Mouse (Mus musculus) B cell, adult 2 months (primary cell): ENCODE measurements around the gene Prkg1.

Experiments used
- DNase-seq, 2 experiments: peaks; one replicate each; pipeline ENCODE4 v3.0.0; 2022

Prkg1 gene

DNA sequence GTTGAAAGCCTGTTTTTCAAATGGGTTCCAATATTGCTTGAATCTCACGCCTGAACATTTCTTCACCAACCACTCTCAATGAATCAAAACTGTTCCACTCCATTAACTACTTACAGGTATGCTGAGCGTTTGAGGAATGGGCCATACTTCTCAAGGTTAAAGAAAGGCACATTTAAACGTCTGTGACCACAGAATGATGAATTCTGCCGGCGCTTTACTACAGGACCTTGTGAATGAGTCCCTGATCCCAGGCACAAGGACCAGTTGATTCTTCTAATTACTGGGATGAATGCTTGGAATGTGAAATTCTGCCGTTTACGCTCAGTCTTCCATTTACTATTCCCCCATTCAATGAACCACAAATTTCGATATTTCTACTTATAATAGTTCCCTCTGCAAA, 632.2 kb downstream of the Prkg1 start:
- no peak for DNase-seq

DNA sequence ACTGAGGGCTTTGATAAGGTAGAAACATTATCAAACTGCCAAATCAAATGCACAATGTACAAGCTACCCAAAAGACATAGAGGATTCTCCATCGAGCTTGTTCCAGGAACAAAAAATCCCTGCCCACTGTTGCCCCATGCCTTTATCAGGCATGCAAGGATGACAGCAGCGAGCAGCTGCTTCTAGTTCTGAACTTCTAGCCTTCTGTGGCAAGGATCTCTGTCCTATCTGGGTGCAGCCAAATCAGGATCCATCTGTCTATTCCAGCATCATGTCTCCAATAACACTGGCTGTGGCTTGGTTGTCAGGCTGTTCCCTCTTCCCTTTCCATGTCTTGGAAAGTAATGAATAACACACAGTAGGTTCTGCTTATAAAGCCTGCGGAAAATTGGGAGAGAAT, 640.2 kb downstream of the Prkg1 start:
- no peak for DNase-seq

DNA sequence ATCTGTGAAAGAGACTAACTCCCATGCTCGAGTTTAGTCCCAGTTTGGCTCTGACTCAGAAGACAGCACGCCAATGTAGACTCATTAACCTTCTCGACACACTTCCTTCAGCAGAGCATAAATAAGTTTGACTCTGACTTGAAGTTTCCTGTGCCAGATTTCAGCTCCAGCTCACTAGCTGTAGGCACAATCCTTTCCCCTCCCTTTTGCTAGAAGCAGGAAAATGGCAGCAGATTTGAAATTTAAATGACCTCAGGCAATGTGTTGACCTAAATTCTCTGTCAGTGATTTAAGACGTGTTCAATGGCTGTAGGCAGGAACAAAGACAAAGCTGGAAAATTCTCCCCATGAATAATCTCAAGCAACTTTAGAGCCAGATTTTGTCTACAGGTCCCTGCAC, 650.1 kb downstream of the Prkg1 start:
- no peak for DNase-seq

DNA sequence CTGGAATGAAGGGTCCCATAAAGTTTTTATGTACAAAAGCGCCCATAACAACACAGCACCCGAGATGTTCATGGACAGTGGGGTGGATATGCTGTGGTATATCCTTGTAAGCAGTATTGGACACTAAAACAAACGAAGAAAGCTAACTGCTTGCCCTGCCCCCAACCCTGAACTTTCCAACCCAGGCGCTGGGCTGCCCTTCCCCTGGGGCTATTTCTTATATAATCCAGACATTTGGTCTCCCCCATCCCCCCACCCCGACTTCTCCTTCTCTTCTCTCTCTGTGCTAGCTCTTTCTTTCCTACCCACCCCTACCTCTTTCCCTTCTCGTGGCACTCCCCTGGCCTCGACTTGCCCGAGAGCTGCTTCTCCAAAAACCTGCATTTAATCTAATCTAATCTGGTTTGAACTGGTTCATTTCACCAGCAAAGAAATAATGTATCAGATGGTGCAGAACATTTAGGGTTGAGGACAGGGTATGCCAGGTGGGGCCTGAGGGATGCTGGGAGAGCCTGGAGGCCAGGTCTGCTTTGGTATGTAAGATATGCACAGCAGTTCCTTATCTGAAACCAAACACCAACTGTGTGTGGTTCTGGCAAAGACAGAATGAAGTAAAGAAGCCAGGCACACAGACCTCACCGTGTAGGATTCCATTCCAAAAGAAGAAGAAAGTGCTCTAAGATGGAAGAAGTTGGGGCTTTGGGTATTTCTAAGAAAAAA, 657.8 kb downstream of the Prkg1 start:
- no peak for DNase-seq

DNA sequence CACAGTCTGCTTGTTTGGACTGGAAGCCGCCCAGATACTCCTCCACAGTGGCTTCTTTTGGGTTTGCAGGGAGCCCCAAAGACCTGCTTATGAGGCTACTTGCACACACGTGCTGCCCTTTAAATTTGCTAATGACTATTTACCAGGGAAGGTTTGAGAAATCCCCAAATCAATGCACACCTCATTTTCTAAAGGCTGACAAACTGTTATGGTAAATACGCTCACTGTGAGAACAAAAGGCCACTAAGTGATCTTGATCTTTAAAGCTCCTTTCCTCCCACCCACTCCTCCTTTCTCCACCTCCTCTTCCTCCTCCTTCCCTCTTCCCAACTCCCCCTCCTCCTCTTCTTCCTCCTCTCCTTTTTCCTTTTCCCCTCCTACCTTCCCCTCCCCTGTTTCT, 658.8 kb downstream of the Prkg1 start:
- no peak for DNase-seq

DNA sequence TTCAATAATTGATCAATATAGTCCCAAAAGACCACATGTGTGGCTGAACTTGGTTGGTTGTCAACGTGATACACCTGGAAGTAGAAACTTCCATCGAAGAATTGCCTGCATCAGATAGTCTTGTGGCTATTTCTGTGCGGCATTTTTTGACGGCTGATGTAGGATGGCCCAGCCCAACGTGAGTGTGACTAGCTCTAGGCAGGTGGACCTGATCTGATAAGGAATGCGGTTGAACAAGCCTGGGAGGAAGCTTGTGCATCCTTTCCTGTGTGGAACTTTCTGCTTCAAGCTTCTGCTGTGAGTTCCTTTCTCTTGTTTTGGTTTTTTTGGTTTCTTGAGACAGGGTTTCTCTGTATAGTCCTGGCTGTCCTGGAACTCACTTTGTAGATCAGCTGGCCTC, 660.1 kb downstream of the Prkg1 start:
- no peak for DNase-seq

DNA sequence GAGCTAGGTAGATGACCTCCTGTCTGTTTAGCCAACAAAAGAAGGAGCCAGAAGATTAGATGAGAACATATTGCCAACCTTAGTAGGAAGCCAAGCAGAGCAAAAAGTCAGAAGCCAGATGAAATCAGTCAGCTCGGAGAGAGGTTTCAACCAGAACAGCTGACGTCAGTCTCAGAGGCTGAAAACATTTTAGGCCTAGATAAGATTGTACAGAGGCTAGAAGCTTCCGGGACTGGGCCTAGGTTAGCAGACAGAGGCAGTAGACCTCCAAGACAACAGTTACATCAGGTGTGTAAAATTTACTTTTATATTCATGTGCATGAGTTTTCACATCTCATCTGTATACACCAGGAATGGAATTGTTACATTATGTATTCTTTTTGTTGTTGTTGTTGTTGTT, 665.5 kb downstream of the Prkg1 start:
- no peak for DNase-seq

DNA sequence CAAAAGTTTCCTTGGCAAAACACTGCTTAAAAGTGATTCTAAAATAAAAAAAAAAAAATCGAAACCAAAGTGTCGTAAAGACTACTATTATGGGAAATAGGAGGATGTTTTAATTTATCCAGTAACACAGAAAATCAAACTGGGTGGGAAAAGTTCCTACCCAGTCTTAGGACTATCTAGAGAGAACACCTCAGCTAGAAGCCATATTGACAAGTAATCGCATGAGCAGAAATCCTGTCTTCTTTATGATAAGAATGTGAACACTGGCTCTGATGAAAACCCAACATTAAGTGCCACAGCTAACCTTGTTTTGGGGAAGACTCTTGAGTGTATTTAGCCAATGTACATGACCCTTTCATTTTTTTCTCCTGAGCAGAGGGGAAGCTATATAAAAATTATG, 667.0 kb downstream of the Prkg1 start:
- no peak for DNase-seq

DNA sequence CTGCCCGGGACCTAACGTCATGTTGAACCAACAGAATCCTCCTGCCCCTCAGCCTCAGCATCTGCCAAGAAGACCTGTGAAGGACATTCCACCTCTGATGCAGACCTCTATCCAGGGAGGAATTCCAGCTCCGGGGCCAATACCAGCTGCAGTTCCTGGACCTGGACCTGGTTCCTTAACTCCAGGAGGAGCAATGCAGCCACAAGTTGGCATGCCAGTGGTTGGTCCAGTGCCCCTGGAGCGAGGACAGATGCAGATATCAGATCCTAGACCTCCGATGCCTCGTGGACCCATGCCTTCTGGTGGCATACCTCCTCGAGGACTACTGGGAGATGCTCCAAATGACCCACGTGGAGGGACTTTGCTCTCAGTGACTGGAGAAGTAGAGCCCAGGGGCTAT, 681.1 kb downstream of the Prkg1 start:
- peak in 1 of 2 experiments; percentile 2 for DNase-seq

DNA sequence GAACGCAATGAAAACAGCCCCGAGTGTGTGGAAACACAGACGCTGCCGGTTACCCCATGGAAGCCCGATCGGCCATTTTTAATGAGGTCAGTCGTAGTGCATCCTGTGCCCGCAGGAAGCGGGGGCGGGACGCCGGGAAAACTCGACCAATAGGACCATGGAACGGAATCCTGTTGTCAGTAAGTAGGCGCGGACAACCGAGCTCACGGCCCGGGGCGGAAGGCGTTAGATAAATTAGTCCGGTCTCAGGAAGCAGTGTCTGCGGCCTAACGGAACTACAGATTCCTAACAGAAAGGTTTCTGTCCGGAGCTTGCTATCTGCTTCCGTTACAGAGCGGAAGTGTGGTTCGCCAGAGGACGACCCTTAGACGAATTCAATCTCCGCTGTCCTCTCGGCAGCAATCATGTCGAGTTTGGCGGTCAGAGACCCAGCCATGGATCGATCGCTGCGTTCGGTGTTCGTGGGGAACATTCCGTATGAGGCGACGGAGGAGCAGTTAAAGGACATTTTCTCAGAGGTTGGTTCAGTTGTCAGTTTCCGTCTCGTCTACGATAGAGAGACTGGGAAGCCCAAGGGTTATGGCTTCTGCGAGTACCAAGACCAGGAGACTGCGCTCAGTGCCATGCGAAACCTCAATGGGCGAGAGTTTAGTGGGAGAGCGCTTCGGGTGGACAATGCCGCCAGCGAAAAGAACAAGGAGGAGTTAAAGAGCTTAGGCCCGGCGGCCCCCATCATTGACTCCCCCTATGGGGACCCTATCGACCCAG, 682.0 kb downstream of the Prkg1 start, which contains the start of gene Cstf2t:
Cstf2t (plus strand) TSS at position 176 of the 768 bp plus-strand sequence.
- peak; percentile 98 to 99 for DNase-seq

DNA sequence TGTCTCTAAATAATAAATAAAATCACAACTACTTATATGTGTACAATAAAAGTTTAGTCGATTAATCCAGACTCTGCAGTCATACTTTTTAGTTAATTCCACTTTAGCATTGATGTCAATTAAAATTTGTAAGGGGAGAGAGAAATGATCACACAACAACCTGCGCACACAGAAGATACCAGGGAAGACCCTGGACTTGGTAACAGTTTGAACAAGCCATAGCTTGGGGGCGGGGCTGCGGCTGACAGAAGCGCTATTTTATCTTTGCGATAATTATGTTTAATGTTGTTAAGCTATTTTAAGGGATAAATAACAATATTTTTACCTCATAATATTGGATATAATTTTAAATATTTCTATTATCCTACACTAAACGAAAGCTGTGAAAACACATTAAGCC, 682.6 kb downstream of the Prkg1 start:
- no peak for DNase-seq

DNA sequence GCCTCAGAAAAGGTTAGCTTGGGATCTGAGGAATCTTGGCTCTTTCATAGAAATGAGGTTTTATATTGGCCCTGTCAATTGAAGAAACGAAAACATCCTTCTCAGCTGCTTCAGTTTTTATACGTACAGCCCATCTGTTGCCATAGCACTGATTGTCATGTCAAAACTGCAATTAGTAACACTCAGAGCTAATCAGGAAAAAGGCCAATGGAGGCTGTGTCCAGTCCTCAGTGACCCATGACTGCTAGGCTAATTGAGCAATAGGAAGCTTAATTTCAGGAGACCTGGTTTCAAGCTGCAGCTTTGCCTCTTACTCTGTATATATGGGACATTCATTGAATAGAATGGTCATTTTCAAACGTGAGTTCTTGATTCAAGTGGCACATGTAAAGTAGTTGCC, 686.6 kb downstream of the Prkg1 start:
- DNase-seq, result no peak

DNA sequence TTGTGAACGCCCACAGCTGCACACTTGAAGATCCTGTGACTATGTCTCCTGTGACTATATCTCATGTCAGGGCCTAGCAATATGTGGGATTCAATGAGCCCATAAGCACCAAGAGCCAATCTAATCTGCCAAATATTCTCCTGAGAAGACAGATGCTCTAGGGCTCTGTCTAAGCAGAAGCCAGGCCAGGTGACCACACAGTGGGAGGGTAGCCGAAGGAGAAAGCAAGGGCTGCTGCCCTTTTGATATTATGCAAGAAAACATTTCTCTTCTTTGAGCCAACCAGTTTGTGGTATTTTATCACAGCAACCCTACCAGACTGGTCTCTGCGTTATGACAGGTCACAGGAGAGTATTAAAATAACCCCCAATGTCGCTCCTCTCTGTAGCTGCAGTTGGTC, 688.7 kb downstream of the Prkg1 start:
- no peak for DNase-seq

DNA sequence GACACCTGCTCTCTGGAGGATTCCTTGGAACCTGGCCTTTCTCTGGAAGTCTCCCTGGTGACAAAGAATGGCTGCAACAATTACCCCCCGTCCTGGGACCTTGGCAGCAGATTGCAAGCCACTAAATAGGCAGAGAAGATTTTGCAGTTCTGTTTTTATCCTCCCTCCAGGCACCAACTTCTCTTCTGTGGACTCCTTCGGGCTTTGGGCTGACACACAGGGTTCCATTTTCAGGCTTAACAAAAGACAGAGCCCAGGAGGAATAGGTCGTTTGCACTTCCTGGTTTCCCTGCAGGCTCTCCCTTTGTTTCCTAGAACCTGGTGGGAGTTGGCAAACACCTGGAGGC, 690.1 kb downstream of the Prkg1 start:
- DNase-seq, result no peak

DNA sequence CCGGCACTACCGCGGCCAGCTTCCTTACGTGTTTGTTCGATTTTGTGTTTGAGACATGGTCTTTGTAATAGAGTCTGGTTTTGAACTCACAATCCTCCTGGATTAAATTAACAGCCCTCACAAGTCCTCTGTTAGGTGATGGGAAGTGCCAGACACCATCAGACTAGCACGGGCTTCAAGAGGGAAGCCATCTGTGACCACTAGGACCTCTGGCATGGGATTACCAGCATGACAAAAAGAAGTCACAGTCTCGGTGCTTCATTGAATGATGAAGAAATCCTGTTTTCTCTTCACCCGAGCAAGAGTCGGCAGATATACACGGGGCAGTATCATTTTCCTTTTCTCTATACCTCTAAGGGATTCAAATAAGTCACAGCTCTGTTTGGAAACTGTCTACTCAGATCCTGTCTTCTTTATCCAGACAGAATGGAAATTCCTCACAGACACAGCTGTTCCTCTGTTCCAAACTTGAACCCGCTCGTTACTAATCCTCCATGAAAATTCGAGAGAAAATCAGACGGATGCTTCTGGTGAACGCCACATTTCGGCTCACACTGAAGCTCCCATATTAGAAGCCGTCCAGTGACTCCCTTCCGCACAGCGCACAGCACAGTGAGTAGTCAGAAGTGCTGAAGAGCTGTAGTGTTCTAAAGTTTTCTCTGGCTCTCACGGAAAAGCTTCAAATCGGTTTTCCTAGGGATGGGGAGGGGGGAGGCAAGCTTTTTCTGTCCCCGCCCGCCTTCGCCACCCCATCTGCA, 690.7 kb downstream of the Prkg1 start:
- no peak for DNase-seq

DNA sequence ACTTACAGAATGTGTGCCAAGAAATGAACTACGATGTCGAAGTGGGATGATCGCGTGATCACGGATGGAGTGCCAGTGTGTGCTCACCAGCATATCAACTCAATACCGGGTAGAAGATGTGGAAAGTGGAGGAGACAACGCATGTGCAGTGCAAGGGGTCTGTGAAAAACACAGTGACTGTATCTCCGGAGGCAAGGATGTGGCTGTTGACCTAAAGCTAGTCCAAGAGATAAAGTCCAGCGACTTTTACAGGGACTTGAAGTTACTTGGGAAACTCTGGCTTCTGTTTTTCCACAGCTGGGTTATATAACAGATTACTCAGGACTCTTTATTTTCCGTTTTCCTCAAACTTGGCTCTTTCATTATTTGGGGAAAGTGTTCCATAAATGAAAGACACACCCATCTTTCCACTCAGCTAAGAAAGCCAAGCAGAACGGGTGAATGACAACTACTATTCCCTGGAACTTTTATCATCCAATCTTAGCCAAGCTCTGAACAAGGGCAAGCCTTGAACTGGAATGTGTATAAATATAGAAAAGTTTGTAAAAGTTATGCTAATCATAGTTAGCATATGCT, 699.5 kb downstream of the Prkg1 start:
- no peak for DNase-seq

DNA sequence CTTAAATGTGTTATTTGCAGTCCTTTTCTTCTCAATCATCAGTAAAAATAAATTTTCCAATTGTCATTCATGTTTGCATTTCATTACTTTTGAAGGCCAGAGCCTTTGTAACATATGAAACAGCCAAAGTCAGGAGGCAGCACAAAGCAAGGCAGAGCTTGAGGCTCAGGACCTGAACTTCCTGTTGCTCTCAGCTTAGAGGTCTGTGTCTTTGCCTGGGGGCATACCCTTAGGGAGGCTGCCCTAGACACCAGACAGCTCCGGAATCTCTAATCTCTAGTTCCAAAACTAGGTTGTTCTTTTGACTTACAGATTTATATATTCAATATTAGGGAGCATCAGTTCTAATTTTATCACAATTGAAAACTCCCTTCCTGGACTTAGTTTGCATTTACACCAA, 700.1 kb downstream of the Prkg1 start:
- no peak for DNase-seq

DNA sequence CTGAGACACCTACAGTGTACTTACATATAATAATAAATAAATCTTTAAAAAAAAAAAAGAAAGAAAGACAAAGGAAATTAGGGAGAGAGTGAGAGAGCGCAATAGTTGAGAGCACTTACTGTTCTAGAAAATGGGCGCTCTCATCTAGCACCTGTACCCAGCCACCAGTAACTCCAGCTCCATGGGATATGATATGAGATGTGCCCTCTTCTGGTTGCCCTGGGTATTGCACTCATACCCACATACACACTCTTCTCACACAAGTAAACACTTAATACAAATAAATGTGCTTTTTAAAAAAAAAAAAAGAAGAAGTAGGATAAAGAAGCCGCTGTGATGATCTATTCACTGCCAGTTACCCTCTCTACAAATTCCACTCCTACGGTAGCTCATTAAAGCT, 718.2 kb downstream of the Prkg1 start:
- peak; percentile 6 to 15 for DNase-seq

DNA sequence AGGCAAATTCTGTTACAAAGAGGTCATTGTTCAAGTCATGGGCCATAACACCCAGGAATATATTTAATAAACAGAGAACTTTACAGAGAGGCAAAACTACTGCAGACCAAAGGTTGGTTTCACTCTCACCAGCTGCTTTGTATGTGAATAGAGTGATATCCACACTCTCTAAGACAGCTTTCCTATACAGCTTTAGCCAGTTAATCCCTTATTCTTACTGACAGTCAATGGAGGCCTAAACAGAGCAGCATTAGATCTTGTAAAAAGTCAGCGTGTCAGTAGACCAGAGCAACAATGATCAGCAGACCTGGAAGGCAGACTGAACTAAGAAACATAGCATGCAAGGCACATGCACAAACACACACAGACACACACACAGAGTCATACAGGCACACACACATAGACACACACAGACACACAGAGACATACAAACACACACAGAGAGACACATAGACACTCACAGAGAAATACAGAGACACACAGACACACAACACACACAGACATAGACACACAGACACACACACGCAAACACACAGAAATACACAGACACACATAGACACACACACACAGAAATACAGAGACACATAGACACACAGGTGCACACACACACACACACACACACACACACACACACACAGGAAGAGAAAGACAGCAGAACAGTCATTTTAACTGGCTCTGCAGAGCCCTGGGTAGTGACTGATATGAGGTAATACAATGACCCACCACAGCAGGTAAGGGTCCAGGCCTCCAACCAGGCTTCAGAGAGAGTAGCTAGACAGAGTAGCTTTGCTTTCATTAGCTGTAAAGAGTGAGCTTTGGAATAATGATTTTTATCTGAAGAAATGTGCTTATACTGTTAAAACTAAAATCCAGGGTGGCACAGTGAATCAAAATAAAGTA, 723.6 kb downstream of the Prkg1 start:
- no peak for DNase-seq

DNA sequence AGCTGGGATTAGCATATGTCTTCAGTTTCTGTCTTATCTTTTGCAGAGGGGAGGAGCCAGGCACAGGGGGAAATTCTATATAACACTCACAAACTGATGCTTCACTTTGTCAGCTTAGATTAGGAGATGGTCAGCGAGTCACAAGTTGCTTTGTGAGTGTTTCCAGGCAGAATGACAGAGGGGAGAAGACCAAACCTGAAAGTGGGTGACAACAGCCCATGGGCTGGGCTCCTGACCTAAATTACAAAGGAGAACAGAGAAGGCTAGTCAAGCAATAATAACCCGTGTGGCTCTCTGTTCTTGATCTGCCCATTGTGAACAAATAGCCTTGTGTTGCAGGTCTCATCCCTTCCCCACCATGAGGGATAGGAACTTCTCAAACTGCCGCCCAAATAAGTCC, 725.9 kb downstream of the Prkg1 start:
- DNase-seq, result no peak

DNA sequence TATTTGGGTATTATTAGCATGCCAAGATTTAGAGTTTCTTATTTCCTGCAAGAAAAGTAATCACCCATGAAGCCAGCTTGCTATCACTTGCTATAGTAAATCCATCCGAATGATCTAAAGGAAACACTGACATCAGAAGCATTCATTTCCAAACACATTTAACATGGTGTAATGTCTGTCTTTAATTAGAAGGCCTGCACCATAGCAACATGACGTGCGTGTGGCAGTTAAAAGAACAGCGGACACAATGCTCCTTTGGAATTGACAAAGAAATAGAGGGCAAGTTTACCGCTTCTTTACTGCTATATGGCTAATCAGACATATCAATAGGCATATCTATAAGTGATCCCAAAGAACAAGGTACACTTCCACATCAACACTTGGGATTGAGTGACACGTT, 733.2 kb downstream of the Prkg1 start:
- no peak for DNase-seq

DNA sequence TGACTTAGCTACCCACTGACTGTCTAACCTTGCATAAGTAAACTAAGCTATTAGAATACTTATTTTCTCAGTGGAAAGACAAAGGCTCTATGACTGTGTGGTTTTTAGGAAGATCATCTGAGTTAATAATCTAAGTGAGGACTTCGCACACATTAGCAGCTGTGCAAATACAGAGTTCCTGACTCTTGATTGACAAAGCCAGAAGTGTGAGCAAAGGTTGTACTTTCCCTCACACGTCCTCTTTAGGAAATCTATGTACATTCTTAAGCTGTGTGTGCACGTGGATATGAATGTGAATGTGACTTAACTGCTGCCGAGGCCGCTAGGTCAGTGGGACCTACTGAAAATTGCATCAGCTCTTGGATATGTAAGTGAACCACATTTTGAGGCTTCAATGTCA, 738.0 kb downstream of the Prkg1 start:
- no peak for DNase-seq
